Mouse (Mus musculus) cerebellum, adult 2 months (tissue): ENCODE measurements around the gene Clps.

Source experiments
- CTCF ChIP-seq: fragments of 200-500 bp; IDR thresholded peaks from 2 replicates; pipeline ENCODE4 v1.5.1; 2011; ENCODE audit warnings: low read depth, mild to moderate bottlenecking, control low read depth, low read length, moderate library complexity, borderline replicate concordance; ENCODE audit not compliant: insufficient read depth
- POLR2A ChIP-seq: fragments of 200-500 bp; IDR thresholded peaks from 2 replicates; pipeline ENCODE4 v1.6.1; 2011; ENCODE audit warnings: low read length, control low read depth, borderline replicate concordance; ENCODE audit not compliant: insufficient read depth

DNA sequence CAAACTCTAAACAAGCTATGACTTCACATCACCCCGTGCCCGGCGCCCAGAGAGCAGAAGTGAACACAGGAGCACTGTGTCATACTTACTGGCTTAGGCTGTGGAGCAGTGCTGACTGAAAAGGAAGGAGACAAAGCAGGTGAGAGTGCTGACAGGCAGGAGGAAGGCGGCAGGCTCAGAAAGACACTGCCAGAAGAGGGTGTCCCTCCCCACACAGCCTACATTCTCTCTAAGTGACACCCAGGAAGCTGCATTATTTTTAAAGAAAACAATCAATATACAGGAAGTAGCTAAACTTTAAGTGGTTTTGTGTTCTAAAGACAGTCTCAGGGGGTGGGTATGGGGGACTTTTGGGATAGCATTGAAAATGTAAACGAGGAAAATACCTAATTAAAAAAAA, 40.2 kb upstream of the Clps start:
- TF ChIP-seq CTCF (no peak), POLR2A (no peak)
